Mouse (Mus musculus): ENCODE results near the gene Aplnr.
A peak's percentile ranks its signal among the peaks of the same experiment; 100 is the strongest.

Aplnr gene

GRCm38 (mm10) chr2:85136089-85136488 is at the start of gene Aplnr:
Gene Aplnr, plus strand, starts transcription at chr2:85136225.
- DNase-seq (ENCODE audit: low spot score) = no peak

DNA sequence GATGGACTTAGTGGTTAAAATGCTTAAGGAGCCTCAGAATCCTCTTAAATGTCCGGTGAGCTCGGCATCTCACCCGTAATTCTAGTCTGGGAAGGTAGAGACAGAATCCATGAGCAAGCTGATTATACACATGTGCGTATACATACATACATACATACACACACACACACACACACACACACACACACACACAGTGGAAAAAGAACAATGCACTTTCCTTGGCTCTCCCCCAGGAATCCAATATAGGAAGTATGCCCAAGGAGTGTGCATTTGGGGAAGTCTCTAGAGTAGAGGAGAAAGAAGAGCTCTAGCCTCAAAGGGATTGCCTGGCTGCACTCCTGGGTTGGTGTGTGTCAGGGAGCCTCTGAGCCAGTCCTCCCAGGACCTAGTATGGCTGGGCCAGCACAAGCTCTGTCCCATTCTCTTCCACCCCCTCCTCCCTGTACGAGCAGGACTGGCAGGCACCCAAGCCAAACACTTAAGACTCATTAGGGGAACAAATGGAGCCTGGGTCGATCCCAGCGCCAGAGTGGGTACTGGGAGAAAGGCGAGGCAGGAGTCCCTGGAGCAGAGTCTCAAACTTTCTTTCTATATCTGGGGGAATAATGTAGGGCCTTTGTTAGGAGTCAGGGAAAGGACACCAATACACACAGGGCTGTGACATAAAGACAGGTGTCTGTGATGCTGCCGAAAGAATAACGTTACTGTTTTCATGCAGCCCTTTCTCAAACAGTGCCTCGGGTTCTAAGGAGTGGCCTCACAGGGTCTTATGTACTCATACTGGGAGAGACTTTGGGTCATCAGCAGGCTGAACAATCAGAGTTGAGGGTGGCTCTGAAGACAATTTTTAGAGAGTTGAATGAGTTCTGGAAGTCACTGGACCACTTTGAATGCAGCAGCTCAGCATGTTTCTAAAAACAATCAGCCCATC is 47.0 kb upstream of the Aplnr start:
- peak; percentile 87 for DNase-seq (ENCODE audit: low spot score)

DNA sequence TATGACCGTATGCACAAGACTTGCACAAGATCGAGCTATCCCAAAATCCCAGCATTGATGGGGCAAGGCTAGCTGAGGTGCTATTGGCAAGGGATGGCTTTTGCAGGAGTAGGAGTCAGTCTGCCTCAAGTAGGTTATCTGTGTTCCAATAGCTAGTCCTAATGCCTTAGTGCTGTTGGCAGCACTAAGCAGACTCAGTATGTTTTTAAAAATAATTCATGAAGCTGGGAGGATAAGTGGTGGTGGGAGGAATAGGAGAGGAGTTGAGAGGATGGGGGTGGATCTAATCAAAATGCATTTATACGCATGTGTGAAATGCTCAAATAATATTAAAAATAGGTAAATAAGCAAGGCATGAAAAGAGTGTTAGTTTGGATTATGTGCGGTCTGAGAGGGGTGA is 44.7 kb upstream of the Aplnr start:
- no peak for DNase-seq (ENCODE audit: low spot score)

DNA sequence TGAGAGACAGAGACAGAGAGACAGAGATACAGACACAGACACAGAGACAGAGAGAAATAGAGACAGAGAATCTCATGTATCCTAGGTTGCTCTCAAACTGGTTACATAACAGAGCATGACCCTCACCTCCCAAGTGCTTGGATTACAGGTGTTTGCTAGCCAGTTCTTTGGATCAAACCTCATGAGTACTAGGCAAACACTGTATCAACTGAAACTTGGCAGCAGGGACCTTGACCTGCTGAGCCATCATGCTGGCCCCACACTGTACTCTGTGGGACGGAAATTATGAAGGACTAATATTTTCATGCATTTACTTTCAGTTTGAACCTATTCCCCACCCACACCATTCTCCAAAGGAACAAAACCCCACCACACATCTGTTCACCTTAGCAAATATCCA is 42.6 kb upstream of the Aplnr start:
- no peak for DNase-seq (ENCODE audit: low spot score)

DNA sequence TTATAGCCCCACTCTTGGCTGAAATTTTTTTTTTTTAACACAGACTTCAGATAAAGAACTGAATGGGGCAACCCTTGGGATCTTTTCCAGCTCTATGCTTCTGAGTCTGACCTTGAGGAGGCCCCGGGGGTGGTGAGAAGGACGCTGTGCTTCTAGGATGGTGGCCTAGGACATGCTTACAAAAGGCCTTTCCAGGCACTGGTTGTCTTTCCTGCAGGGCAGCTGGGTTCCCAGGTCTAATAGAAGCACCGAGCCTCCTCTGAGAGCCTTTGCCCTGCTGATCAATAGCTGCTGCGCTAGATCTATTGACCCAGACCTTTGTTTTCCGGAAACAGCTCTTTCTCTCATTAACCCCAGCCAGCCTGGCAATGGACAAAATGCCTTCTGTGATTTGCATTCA is 40.1 kb upstream of the Aplnr start:
- DNase-seq (ENCODE audit: low spot score) = no peak

DNA sequence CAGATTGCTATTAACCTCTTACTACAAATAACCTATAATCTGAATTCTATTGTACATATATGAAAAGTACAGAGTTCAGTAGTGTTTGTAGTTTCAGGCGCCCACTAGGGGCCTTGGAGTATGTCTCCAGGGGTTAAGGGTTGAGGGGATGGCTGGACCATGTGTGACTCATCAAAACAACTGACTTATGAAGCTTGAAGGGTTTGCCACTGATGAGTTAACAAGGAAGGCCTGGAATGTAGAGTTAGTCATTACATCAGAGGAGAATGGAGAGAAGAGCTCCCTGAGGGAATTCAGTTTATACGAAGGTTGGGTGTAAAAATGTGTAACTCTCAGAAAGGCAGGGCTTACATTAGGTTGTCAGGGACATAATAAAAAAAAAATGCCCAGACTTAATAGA is 38.0 kb upstream of the Aplnr start:
- DNase-seq (ENCODE audit: low spot score) = no peak

GRCm38 (mm10) chr2:85098824-85099511 is 37.1 kb upstream of the Aplnr start:
- DNase-seq (ENCODE audit: low spot score) = peak; percentile 61

- no peak for DNase-seq (ENCODE audit: low spot score)
Measured at GRCm38 (mm10) chr2:85103201-85103600, 32.8 kb upstream of the Aplnr start.

- no peak for DNase-seq (ENCODE audit: low spot score)
Measured at GRCm38 (mm10) chr2:85105426-85106013, 30.5 kb upstream of the Aplnr start.

- DNase-seq (ENCODE audit: low spot score) = no peak
Measured at GRCm38 (mm10) chr2:85106068-85106790, 29.8 kb upstream of the Aplnr start.

- no peak for DNase-seq (ENCODE audit: low spot score)
Measured at GRCm38 (mm10) chr2:85106941-85107340, 29.1 kb upstream of the Aplnr start.

DNA sequence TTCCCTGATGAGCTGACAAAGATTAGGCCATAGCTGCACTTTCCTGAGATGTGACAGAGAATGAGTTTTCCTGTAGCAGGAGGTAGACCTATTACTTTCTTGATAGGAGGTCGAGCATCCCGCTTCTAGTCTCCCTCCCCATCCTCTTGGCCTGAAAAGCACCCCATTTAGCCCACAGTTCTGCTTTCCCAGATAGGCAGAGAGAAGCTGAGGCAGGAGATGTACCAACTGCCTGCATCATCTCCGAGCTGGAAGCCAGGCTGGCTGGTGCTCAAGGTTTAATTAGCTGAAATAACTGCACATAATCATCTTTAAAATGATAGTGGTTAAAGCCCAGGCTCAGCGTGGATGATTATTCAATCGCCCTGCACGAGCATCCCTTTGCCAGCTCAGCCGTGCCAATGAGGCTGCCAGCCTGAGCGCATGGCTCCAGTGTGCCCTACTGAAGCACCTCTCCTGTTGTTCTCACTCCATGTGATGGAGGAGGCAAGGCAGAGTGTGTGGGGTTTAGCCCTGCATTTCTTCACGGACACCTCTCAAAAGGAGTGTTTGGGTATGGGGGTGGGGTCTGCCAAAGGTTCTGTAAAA is 25.6 kb upstream of the Aplnr start:
- no peak for DNase-seq (ENCODE audit: low spot score)

DNA sequence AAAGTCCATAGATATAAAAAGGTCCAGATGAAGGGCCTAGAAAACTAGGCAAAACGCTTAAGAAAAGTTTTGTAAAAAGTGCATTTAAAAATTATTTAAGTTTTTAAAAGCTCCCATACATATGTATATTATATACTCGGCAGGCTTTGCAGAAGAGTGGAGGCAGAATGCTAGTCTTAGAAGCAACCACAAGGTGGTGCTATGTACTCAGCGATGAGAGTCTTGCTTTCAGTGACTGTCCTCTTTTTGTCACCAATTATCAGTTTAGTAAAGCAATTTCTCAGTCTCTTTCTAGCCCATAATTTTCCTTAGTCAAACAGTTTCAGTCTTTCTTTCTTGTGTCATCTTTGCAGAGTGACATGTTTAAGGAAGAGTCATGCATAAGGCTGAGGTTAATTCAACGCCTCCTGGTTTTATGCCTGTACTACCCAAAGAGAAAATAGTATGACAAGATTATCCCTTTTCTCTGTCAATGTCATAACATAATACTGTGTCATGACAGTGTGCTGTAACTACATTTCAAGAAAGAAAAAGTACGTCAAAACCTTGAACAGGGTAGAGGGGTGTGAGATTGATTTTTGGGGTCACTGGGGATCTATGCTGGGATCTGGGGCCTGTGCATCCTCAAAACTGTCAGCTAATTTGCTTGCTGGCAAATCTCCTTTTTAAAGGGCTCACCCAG is 12.7 kb upstream of the Aplnr start:
- peak; percentile 76 for DNase-seq (ENCODE audit: low spot score)

- DNase-seq (ENCODE audit: low spot score) = peak; percentile 57
Measured at GRCm38 (mm10) chr2:85123869-85124535, 12.0 kb upstream of the Aplnr start.

- DNase-seq (ENCODE audit: low spot score) = no peak
Measured at GRCm38 (mm10) chr2:85129496-85129971, 6.5 kb upstream of the Aplnr start.

DNA sequence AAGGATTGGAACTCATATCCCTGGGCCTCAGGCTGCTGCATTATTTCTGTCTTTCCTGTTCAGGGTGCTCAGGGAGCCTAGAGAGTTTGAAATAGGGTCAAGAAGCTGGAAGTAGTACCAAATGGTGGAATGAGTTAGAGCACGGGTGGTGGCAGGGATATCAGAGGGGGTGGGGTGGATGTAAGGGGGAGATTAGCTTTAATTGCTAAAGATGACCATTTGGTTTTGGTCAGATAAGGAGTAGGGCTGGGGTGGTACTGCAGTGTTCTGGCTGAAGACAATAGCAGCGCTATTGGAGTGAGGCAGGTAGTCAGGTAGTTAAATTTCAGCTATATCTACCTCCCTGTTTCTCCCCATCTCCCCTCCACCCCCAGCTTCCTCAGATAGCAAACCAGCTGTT is 4.8 kb upstream of the Aplnr start:
- no peak for DNase-seq (ENCODE audit: low spot score)

DNA sequence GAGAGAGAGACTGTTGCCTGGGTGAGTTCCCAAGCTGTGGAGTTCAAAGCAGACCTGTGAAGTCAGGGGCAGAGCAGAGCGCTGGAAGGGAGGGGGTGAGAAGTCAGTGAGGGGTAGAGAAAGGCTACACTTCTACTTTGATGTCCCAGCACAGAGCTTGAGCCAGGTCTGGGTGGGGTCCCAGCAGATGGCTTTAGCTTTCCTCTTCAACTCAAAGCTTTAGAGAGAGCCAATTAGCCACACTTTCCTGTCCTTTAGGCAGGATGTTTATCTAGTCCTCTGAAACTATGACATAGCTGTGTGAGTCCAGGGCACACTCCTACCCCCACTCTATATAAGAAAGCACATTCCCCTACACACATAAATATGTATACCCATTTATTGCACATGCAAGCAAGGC is 4.3 kb upstream of the Aplnr start:
- no peak for DNase-seq (ENCODE audit: low spot score)

- no peak for DNase-seq (ENCODE audit: low spot score)
Measured at GRCm38 (mm10) chr2:85132204-85132603, 3.8 kb upstream of the Aplnr start.

DNA sequence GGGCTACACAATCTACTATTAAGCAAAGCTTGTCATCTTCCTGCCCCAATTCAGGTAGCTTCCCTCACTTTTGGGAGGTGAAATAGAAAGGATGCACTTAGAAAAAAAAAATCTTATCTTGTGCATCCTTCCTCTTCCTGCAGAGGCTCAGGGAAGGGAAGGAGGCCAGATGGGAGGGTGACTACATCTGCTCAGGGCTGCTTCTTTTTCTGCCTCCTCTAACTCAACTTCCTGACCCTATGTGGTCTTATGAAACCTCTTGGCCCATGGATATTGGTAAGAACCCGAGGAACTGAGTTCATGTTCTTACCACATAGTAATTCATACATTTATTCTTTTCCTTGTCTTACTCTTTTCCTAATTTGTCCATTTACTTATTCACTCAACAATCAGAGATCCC is 926 bp upstream of the Aplnr start:
- DNase-seq (ENCODE audit: low spot score) = no peak

GRCm38 (mm10) chr2:85136831-85137520 is 951 bp downstream of the Aplnr start:
- DNase-seq (ENCODE audit: low spot score) = no peak
